Mouse (Mus musculus) lung, adult 2 months (tissue): ENCODE measurements around the gene Adipoq.

Source experiments
- CTCF ChIP-seq: fragments of 200-500 bp; IDR thresholded peaks from 2 replicates; pipeline ENCODE4 v1.5.1; 2011; ENCODE audit warnings: mild to moderate bottlenecking, low read length, control low read depth; ENCODE audit not compliant: insufficient read depth
- POLR2A ChIP-seq: fragments of 200-500 bp; IDR thresholded peaks from 2 replicates; pipeline ENCODE4 v1.6.1; 2011; ENCODE audit warnings: low read depth, mild to moderate bottlenecking, control low read depth, low read length, borderline replicate concordance; ENCODE audit errors: extremely low read depth

DNA sequence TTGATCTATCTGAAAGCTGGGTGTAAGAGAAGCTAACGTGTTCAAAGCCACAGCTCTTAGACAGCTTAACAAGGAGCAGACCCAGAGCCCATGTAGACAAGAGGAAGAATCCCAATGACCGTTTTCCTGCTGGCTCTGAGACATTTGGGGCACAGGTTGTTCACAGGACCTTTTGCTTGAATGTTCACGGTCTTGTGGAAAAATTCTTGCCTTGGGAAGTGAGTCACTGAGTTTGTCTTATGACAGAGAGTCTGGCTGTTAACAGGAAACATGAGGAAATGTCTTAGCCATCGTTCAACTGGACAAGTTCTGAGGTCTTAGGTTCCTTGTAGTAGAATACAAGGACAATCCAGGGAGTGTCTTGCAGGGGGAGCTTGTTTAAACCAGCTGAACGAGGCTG lies 20.7 kb downstream of the Adipoq start:
- no peak for TF ChIP-seq CTCF
- no peak for TF ChIP-seq POLR2A
